ENCODE assay signal across 10 mouse cellular contexts in genomic region chr11:69510796-69511496, GRCm38 (mm10). TPM values are rescaled to one million over a fixed set of nuclear protein-coding genes. Genes with fewer than 3 reads are reported as not detected.
DNase-seq lines count a peak whose midpoint lies in the region; ATAC-seq lines count a peak whose summit lies in the region.
"Had no signal": no experiment of that assay in that cellular context is flagged by ENCODE, and none has a peak within 500 bp of the region (broad histone marks: within the 10 kb centered on the region; RNA-seq: fewer than 3 reads in every experiment).

No protein-coding gene starts in this region.

- peak; percentile 22 for DNase-seq in hindbrain, embryonic 10.5 days (ENCODE audit: low spot score)
- DNase-seq in embryo, embryonic 10.5 days (ENCODE audit: low spot score) = peak; percentile 77
- peak; percentile 49 for DNase-seq in hindlimb bud, embryonic 11.5 days (ENCODE audit: extremely low spot score, low read depth, low spot score)
- peak; percentile 40 for DNase-seq in neural tube, embryonic 11.5 days (ENCODE audit: low spot score)
- DNase-seq in lung, postnatal 10 days = no peak
- no peak for DNase-seq in spleen, adult 18-20 months
- DNase-seq: layer of hippocampus, adult 9-11 months; thymus, adult 18-20 months had no signal

- H3K4me3 ChIP-seq in hindbrain, embryonic 10.5 days = no peak overlapping the region
- H3K4me3 ChIP-seq in hindbrain, embryonic 12.5 days = no peak overlapping the region
- H3K4me3 ChIP-seq in neural tube, embryonic 11.5 days (ENCODE audit: low read depth, low read length) = no peak overlapping the region

- H3K4me1 ChIP-seq in hindbrain, embryonic 10.5 days (replicated peaks) = peaks cover 2% of the 10 kb centered on the region; the same call in 1 of the 2 replicates
- H3K4me1 ChIP-seq in hindbrain, embryonic 12.5 days = no peaks in the 10 kb centered on the region
- no peaks in the 10 kb centered on the region; the same call in 1 of the 2 replicates for H3K4me1 ChIP-seq in neural tube, embryonic 11.5 days (ENCODE audit: control insufficient read depth, insufficient read depth, low read length)

- H3K27me3 ChIP-seq in hindbrain, embryonic 10.5 days (ENCODE audit: insufficient read depth, poor library complexity, severe bottlenecking) = peaks cover 6% of the 10 kb centered on the region; the same call in 1 of the 2 replicates
- H3K27me3 ChIP-seq in hindbrain, embryonic 12.5 days = no peaks in the 10 kb centered on the region
- H3K27me3 ChIP-seq in neural tube, embryonic 11.5 days (ENCODE audit: control insufficient read depth, insufficient read depth, low read length) = no peaks in the 10 kb centered on the region

- no peaks in the 10 kb centered on the region for H3K9me3 ChIP-seq in hindbrain, embryonic 10.5 days
- H3K9me3 ChIP-seq in hindbrain, embryonic 12.5 days (replicated peaks) = no peaks in the 10 kb centered on the region
- no peaks in the 10 kb centered on the region for H3K9me3 ChIP-seq in neural tube, embryonic 11.5 days (ENCODE audit: control insufficient read depth, low read length)

- H3K27ac ChIP-seq in hindbrain, embryonic 10.5 days = no peak overlapping the region
- no peak overlapping the region for H3K27ac ChIP-seq in hindbrain, embryonic 12.5 days
- H3K27ac ChIP-seq in neural tube, embryonic 11.5 days (ENCODE audit: low read depth, low read length) = no peak overlapping the region

- no peak overlapping the region for H3K4me2 ChIP-seq in hindbrain, embryonic 12.5 days (replicated peaks)
- H3K4me2 ChIP-seq in neural tube, embryonic 11.5 days (ENCODE audit: low read depth) = no peak overlapping the region

- 56% methylated on average over 7 of the region's 7 CpGs for WGBS in hindbrain, embryonic 10.5 days
- 51% methylated on average over 7 of the region's 7 CpGs for WGBS in hindbrain, embryonic 12.5 days
- WGBS in neural tube, embryonic 11.5 days = 42% methylated on average over 7 of the region's 7 CpGs

- H3K36me3 ChIP-seq in hindbrain, embryonic 10.5 days = no peaks in the 10 kb centered on the region
- no peaks in the 10 kb centered on the region for H3K36me3 ChIP-seq in hindbrain, embryonic 12.5 days
- no peaks in the 10 kb centered on the region for H3K36me3 ChIP-seq in neural tube, embryonic 11.5 days (ENCODE audit: control insufficient read depth, insufficient read depth, low read length)

- H3K9ac ChIP-seq in hindbrain, embryonic 12.5 days = no peak overlapping the region
- no peak overlapping the region for H3K9ac ChIP-seq in neural tube, embryonic 11.5 days (ENCODE audit: low read length)

- no peak for ATAC-seq in hindbrain, embryonic 12.5 days (ENCODE audit: low FRiP score)
- no peak for ATAC-seq in neural tube, embryonic 11.5 days (ENCODE audit: insufficient read depth, low FRiP score, low TSS enrichment)
- ATAC-seq: inflammation-experienced regulatory T-cells, adult 6 months had no signal

RNA-seq across cellular contexts. Expression of gene Dnah2, which starts 38.0 kb away (rescaled TPM):
- polyA plus RNA-seq in hindbrain, embryonic 10.5 days (2016; fragmentation: Nextera tagmentation; extraction: Ambion mirVana) = 2.0 and 2.6 TPM in 2 replicates
- polyA plus RNA-seq in hindbrain, embryonic 12.5 days (2016; fragmentation: Nextera tagmentation; extraction: Ambion mirVana) = 1.4 and 2.5 TPM in 2 replicates
- 0.92 and 1.2 TPM in 2 replicates for polyA plus RNA-seq in neural tube, embryonic 11.5 days (2014; fragmentation: Nextera tagmentation; extraction: Ambion mirVana)

RNA-seq across cellular contexts. Expression of gene Efnb3, which starts 49.1 kb away (rescaled TPM):
- polyA plus RNA-seq in hindbrain, embryonic 10.5 days (2016; fragmentation: Nextera tagmentation; extraction: Ambion mirVana) = 61.9 and 67.2 TPM in 2 replicates
- 95.7 and 106 TPM in 2 replicates for polyA plus RNA-seq in hindbrain, embryonic 12.5 days (2016; fragmentation: Nextera tagmentation; extraction: Ambion mirVana)
- 9.6 and 9.7 TPM in 2 replicates for polyA plus RNA-seq in neural tube, embryonic 11.5 days (2014; fragmentation: Nextera tagmentation; extraction: Ambion mirVana)

Comparison
In these comparisons a context has a peak if more than half of its experiments do, and no peak if none do; other contexts are left out.
1. DNase-seq: peak in hindbrain, embryonic 10.5 days (single experiment), embryo, embryonic 10.5 days (single experiment), hindlimb bud, embryonic 11.5 days (single experiment) and neural tube, embryonic 11.5 days (single experiment); none in lung, postnatal 10 days (single experiment) and spleen, adult 18-20 months (0 of 2).